Mouse (Mus musculus): Measurements from ENCODE around the gene Grrp1. TPM values are rescaled to one million over a fixed set of nuclear protein-coding genes. Genes with fewer than 3 reads are reported as not detected.
"Not testable (repeated sequence)": the region's sequence is repeated elsewhere in the genome, so short reads cannot be mapped to it uniquely, and the experiment has no call there.

Grrp1 gene
- total RNA-seq (2021) = 10 to 100 TPM in 1 of 2 experiments, 1 to 10 TPM in 1; 8.9 to 10.3 TPM

GRCm38 (mm10) chr4:134253722-134254324 is at the start of gene Grrp1:
Grrp1 (minus strand) TSS chr4:134254106.
- DNase-seq = no peak

GRCm38 (mm10) chr4:134302084-134302483 is 48.2 kb upstream of the Grrp1 start:
- no peak for DNase-seq

GRCm38 (mm10) chr4:134300316-134300715 is 46.4 kb upstream of the Grrp1 start:
- peak; percentile 80 for DNase-seq

GRCm38 (mm10) chr4:134299498-134299810 is 45.5 kb upstream of the Grrp1 start:
- peak; percentile 60 for DNase-seq

DNA sequence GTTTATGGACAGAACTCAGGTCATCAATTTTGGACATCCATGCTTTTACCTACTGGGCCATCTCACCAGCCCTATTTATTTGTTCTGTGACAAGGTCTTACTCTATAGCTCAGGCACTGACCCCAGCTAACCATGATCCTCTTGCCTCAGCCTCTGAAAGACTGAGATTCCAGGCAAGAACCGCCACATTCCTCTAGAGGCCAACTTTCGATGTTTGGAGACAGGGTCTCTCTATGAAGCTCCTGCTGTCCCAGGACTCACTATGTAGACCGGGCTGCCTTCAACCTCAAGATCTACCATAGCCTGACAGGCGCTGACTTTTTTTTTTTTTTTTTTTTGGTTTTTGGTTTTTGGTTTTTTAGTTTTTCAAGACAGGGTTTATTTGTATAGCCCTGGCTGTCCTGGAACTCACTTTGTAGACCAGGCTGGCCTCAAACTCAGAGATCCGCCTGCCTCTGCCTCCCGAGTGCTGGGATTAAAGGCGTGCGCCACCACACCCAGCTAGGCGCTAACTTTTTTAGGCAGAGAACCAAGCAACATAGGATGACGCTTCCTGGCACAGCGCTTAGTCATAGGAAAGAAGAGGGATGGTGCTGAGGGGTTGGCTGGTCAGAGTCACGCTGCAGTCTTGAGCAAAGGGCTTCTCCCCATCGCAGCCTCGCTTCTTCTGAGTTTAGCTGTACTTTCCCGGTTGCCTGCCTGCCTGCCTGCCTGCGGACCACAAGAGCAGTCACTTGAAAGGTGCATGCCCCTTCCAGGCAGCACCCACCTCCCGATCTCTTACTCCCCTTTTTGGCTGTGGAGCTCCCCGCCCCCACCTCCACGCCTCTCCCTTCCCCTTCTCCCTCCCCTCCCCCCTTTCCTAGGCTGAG is 45.0 kb upstream of the Grrp1 start:
- no peak for DNase-seq

GRCm38 (mm10) chr4:134297369-134297768 is 43.5 kb upstream of the Grrp1 start:
- DNase-seq = no peak

GRCm38 (mm10) chr4:134296523-134296922 is 42.6 kb upstream of the Grrp1 start:
- DNase-seq = no peak

- DNase-seq = not testable (repeated sequence)
Observed at GRCm38 (mm10) chr4:134296096-134296495, 42.2 kb upstream of the Grrp1 start.

GRCm38 (mm10) chr4:134293692-134294163 is 39.8 kb upstream of the Grrp1 start:
- peak; percentile 65 for DNase-seq

- no peak for DNase-seq
Observed at GRCm38 (mm10) chr4:134293061-134293691, 39.3 kb upstream of the Grrp1 start.

DNA sequence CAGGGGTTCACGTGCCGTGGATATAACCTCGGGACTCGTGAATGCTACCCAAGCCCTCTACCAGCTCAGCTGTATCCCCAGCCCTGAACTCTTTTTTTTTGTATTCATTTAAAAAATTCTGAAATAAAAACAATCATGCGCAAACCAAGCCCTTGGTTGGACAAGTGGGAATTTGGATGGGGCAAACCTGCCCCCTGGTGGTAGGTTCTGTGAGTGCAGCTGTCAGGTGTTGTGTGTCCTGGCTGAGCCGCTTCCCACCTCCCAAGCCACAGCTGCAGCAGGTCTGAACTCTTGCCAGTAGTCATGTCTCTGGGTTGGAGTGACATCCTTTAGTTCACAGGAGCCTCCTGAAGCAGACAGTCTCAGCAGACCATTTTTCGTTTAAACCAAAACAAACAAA is 38.2 kb upstream of the Grrp1 start:
- peak; percentile 87 for DNase-seq

GRCm38 (mm10) chr4:134288397-134289256 is 34.7 kb upstream of the Grrp1 start:
- no peak for DNase-seq

DNA sequence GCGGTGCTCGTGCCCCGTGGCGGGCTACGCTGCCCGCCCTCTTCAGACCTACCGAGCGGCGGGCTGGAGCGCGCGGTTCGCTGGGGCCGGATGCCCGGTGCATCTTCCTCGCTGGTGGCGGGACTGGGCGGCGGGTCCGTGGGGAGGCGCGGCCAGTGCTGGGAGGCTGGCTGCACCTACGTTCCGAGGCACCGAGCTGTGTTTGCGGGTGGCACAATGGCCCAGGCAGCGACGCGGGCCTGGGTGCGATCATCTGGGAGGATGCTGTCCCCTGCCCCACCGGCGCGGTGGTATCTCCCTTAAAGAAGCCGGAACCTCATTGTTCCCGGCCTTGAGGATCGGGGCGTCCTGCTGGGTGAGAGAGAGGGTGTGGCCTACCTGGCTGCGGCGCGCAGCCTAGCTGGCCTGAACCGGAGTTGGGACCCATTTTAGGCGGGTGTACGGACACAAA is 33.7 kb upstream of the Grrp1 start, which contains the start of gene Pdik1l:
TSS of gene Pdik1l (minus strand) at position 321 of the 451 bp plus-strand sequence.
- DNase-seq = peak; percentile 77

DNA sequence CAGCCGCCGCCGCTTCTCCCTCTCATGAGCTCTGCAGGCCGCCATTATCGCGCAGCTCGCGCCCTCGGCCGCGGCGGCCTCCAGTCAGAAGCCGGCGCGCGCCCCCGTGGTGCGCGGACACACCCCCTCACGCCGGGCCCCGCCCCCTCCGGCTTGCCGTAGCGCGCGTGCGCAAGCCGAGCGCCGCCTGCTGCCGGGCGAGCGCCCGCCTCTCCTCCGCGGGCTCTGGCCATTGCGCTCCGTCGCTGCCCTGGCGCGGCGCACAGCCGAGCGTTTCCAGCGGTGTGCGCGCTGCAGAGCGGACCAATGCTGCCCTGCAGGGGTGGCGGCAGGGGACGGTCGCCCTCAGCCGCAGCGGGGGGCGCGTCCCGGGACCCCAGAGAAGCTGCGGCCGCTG is 33.3 kb upstream of the Grrp1 start:
- peak; percentile 99 for DNase-seq

DNA sequence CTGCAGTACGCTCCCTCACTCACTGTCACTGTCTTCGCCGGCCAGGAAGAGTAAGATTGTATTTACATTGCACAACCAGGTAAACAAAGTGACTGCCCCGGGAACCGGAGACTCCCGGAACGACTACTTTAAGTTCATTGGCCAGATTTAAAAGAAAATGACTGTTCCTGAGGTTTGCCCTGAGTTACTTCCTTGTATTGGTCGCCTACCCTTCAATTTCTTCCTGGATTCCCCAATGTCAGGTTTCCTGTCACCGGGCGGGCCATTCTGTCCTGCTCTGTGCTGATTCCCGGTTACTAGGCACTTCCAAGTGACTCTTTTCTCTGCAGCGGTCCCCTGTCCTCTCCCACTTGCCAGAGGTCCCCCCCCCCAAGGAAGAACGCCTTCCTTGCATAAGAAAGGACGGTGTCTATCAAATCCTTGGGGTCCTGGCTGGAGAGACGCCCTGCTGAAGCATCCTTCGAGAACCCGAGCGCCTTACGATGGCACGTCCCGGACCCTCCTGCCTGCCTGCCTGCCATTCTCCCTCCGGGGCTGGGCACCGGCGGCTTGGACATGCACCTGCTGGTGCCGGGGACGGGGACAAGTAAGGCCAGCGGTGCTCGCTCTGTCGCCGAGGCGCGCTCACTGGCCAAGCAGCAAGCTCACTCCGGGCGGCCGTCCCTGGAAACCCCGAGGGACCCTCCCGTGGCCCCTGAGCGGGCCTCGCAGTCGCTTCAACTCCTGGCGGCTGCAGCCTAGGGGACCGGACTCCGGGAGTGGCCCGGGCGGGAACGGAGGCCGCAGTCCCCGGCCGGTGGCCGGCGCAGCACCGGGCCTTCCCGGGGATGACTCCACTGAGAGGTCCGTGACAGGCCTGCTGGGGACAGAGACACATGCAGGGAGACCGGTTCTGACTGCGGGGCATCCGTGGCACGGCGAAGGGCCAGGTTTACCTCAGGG is 32.6 kb upstream of the Grrp1 start:
- DNase-seq = peak; percentile 58

- DNase-seq = no peak
Observed at GRCm38 (mm10) chr4:134284942-134285341, 31.0 kb upstream of the Grrp1 start.

DNA sequence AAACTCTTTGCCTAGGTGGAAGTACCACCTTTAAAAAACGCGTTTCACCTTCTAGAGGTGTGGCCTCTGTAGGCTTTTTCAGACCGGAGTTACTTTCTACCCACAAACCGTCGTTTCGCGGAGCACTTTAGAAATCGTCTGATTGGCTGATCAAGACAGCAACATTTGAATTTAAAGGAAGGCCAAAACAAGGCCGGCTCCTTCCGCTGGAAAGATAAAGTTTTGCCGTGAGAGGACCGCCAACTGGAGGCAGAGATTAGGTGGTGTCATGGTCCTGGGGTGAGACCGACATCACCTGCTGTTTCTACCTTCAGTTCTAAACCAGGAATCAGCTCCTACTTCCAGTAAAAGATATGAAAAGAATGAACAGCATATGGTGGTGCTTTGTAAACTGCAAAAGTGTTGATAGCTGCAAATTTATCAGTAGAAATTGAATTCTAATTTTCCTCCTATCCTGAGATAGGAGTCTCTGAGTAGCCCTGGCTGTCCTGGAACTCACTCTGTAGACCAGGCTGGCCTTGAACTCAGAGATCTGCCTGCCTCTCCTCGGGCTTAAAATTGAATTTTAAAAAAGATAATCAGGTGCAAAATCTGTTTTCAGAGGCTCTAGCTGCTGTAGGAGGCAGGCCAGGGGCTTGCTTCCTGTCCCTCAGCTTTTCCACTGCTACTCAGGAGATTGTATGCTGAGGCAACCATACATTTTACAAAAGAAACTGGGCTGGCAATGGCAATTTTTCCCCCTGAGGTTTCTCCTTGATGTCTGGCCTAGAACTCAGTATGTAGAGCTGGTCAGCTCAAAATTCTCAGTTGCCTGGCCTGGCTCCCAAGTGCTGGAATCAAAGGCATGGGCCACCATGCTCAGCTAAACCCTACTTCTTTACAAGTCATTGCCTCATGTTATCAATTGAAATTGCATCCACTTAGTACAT is 19.8 kb upstream of the Grrp1 start:
- no peak for DNase-seq

GRCm38 (mm10) chr4:134272731-134273416 is 19.0 kb upstream of the Grrp1 start:
- no peak for DNase-seq

GRCm38 (mm10) chr4:134271979-134272378 is 18.1 kb upstream of the Grrp1 start:
- no peak for DNase-seq
